Mouse (Mus musculus): ENCODE results near the gene Me1. TPM values are rescaled to one million over a fixed set of nuclear protein-coding genes. Genes with fewer than 3 reads are reported as not detected.

Gene Me1
- polyA plus RNA-seq, 1 experiment from 2014 or later: 171 TPM

GRCm38 (mm10) chr9:86571540-86572135 lies 124.1 kb downstream of the Me1 start, which contains the start of the genes Pgm3 and Rwdd2a:
Gene Pgm3 (minus strand): TSS chr9:86571842.
Gene Rwdd2a (plus strand): TSS chr9:86571991.
- peaks cover 2% of the 10 kb centered on the region; the same call in 1 of the 2 replicates for H3K36me3 ChIP-seq (ENCODE audit: control insufficient read depth, insufficient read depth, low read length)
- no peaks in the 10 kb centered on the region for H3K27me3 ChIP-seq (ENCODE audit: control insufficient read depth, insufficient read depth, low read length)
- H3K9ac ChIP-seq (ENCODE audit: low read length): peak within 1 kb of the TSS; percentile 82
- WGBS: under 1% methylated on average over 58 of the region's 59 CpGs
- TF ChIP-seq CTCF (IDR thresholded peaks at IDR 0.05; ENCODE audit: low read depth) (no peak; the same call in 1 of the 2 replicates), EP300 (optimal IDR thresholded peaks at IDR 0.05) (no peak)
- H3K4me1 ChIP-seq (replicated peaks; ENCODE audit: control insufficient read depth, insufficient read depth): 0 out of 2 replicates have a peak, but pooled peaks cover 2% of the 10 kb centered on the region
- H3K4me2 ChIP-seq (replicated peaks; ENCODE audit: low read depth): peak within 1 kb of the TSS; percentile 89
- ATAC-seq (ENCODE audit: low FRiP score, low TSS enrichment) (peak; percentile 98), DNase-seq (ENCODE audit: low spot score) (peak; percentile 99)
- peak within 1 kb of the TSS; percentile 90 for H3K27ac ChIP-seq (replicated peaks)
- H3K4me3 ChIP-seq (ENCODE audit: low read depth, low read length): peak within 1 kb of the TSS; percentile 71
- H3K9me3 ChIP-seq (ENCODE audit: control insufficient read depth, low read length): no peaks in the 10 kb centered on the region

GRCm38 (mm10) chr9:86570946-86571345 lies 124.8 kb downstream of the Me1 start:
- H3K27ac ChIP-seq (replicated peaks): no peak overlapping the region
- ATAC-seq (ENCODE audit: low FRiP score, low TSS enrichment): no peak; the same call in 1 of the 2 replicates
- H3K9me3 ChIP-seq (ENCODE audit: control insufficient read depth, low read length): no peaks in the 10 kb centered on the region
- TF ChIP-seq CTCF (IDR thresholded peaks at IDR 0.05; ENCODE audit: low read depth) (peak; percentile 33; the same call in 1 of the 2 replicates), EP300 (optimal IDR thresholded peaks at IDR 0.05) (no peak)
- peak overlapping the region; percentile 4; the same call in 1 of the 2 replicates for H3K9ac ChIP-seq (ENCODE audit: low read length)
- peak; percentile 53 for DNase-seq (ENCODE audit: low spot score)
- H3K4me3 ChIP-seq (ENCODE audit: low read depth, low read length): peak overlapping the region; percentile 71
- H3K27me3 ChIP-seq (ENCODE audit: control insufficient read depth, insufficient read depth, low read length): no peaks in the 10 kb centered on the region
- peak overlapping the region; percentile 80 for H3K4me2 ChIP-seq (replicated peaks; ENCODE audit: low read depth)
- WGBS: 9% methylated on average over 8 of the region's 8 CpGs
- H3K36me3 ChIP-seq (ENCODE audit: control insufficient read depth, insufficient read depth, low read length): peaks cover 2% of the 10 kb centered on the region; the same call in 1 of the 2 replicates
- 0 out of 2 replicates have a peak, but pooled peaks cover 2% of the 10 kb centered on the region for H3K4me1 ChIP-seq (replicated peaks; ENCODE audit: control insufficient read depth, insufficient read depth)

DNA sequence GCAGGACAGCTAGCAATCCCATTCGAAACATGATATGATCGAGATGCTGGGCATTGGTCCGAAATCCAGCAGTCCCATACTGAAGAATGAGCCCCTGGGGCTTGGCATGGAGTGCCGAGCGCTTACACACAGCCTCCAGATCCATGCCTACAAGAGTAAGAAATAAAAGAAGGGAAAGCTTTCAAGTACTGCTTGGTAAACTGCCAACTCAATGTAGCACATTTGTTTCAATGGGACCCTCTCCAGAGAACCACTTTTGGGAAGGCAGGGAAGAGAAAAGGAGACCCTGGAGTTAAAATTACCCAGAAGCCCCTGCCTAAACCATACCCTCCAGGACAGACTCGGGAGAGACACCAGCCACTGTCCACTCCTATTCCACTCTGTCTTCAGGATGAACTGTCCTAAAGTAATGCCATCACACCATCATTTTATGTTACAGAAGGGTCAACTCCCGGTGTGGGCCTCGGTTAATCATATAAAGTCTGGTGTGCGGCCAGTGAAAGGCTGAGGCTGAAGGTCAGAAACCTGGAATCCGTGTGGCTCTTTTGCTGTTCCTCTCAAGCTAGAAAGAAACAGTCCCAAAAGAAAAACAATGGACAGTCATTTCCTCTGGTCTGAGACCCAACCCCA lies 125.4 kb downstream of the Me1 start:
- DNase-seq (ENCODE audit: low spot score) (no peak), ATAC-seq (ENCODE audit: low FRiP score, low TSS enrichment) (no peak)
- TF ChIP-seq CTCF (IDR thresholded peaks at IDR 0.05; ENCODE audit: low read depth): no peak
- TF ChIP-seq EP300 (optimal IDR thresholded peaks at IDR 0.05): no peak
- no peaks in the 10 kb centered on the region for H3K9me3 ChIP-seq (ENCODE audit: control insufficient read depth, low read length)
- no peaks in the 10 kb centered on the region for H3K27me3 ChIP-seq (ENCODE audit: control insufficient read depth, insufficient read depth, low read length)
- peak overlapping the region; percentile 80 for H3K4me2 ChIP-seq (replicated peaks; ENCODE audit: low read depth)
- H3K4me1 ChIP-seq (replicated peaks; ENCODE audit: control insufficient read depth, insufficient read depth): 0 out of 2 replicates have a peak, but pooled peaks cover 2% of the 10 kb centered on the region
- peaks cover 7% of the 10 kb centered on the region for H3K36me3 ChIP-seq (ENCODE audit: control insufficient read depth, insufficient read depth, low read length)
- no peak overlapping the region for H3K27ac ChIP-seq (replicated peaks)
- 78% methylated on average over 10 of the region's 10 CpGs for WGBS
- H3K9ac ChIP-seq (ENCODE audit: low read length): no peak overlapping the region
- H3K4me3 ChIP-seq (ENCODE audit: low read depth, low read length): no peak overlapping the region

GRCm38 (mm10) chr9:86569314-86569910 lies 126.3 kb downstream of the Me1 start:
- ATAC-seq (ENCODE audit: low FRiP score, low TSS enrichment): no peak
- 72% methylated on average over 3 of the region's 3 CpGs for WGBS

DNA sequence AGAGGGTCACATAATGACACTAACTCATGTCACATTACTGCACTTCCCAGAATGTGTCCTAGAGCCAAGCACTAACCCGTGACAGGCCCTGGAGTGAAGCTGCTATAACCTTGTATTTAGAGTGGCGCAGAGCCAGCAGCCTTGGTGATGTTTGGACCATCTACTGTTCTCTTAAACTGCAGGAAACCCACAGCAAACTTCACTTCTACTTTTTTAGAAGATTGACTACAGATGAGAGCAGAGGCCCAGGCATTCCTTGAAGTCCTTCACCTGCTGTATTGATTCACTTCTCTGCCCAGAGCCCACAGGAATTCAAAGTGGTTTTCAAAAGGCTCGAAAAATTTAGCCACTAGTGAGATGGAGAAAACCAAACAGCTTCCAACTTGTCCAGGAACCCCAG lies 135.2 kb downstream of the Me1 start:
- Histone ChIP-seq H3K9ac (ENCODE audit: low read length) (no peak overlapping the region), H3K36me3 (ENCODE audit: control insufficient read depth, insufficient read depth, low read length) (peaks cover 25% of the 10 kb centered on the region), H3K4me1 (replicated peaks; ENCODE audit: control insufficient read depth, insufficient read depth) (no peaks in the 10 kb centered on the region), H3K27ac (replicated peaks) (no peak overlapping the region), H3K27me3 (ENCODE audit: control insufficient read depth, insufficient read depth, low read length) (no peaks in the 10 kb centered on the region), H3K4me3 (ENCODE audit: low read depth, low read length) (no peak overlapping the region), H3K9me3 (ENCODE audit: control insufficient read depth, low read length) (no peaks in the 10 kb centered on the region), H3K4me2 (replicated peaks; ENCODE audit: low read depth) (no peak overlapping the region)
- DNase-seq (ENCODE audit: low spot score) (no peak), ATAC-seq (ENCODE audit: low FRiP score, low TSS enrichment) (no peak)
- WGBS: 80% methylated on average over 3 of the region's 3 CpGs
- no peak for TF ChIP-seq CTCF (IDR thresholded peaks at IDR 0.05; ENCODE audit: low read depth)
- no peak for TF ChIP-seq EP300 (optimal IDR thresholded peaks at IDR 0.05)

More at GRCm38 (mm10) chr9:86569314-86569910, 126.3 kb downstream of the Me1 start:
- H3K4me3 ChIP-seq (ENCODE audit: low read depth, low read length): no peak overlapping the region
- H3K27ac ChIP-seq (replicated peaks): no peak overlapping the region
- no peak for DNase-seq (ENCODE audit: low spot score)
- no peaks in the 10 kb centered on the region for H3K27me3 ChIP-seq (ENCODE audit: control insufficient read depth, insufficient read depth, low read length)
- H3K9me3 ChIP-seq (ENCODE audit: control insufficient read depth, low read length): no peaks in the 10 kb centered on the region
- peaks cover 12% of the 10 kb centered on the region for H3K36me3 ChIP-seq (ENCODE audit: control insufficient read depth, insufficient read depth, low read length)
- H3K4me1 ChIP-seq (replicated peaks; ENCODE audit: control insufficient read depth, insufficient read depth): 0 out of 2 replicates have a peak, but pooled peaks cover 2% of the 10 kb centered on the region
- TF ChIP-seq EP300 (optimal IDR thresholded peaks at IDR 0.05) (no peak), CTCF (IDR thresholded peaks at IDR 0.05; ENCODE audit: low read depth) (no peak)
- no peak overlapping the region for H3K4me2 ChIP-seq (replicated peaks; ENCODE audit: low read depth)
- H3K9ac ChIP-seq (ENCODE audit: low read length): 0 out of 2 replicates have a peak overlapping the region, but pooled peaks have one; percentile 23

All from stomach, postnatal 0 days (tissue).